Mouse (Mus musculus): Measurements from ENCODE around the gene Chpf2. TPM values are rescaled to one million over a fixed set of nuclear protein-coding genes. Genes with fewer than 3 reads are reported as not detected.

Chpf2 gene
- total RNA-seq, 2 experiments from 2014 or later: 35.7 to 52.5 TPM

Small RNAs within 50 kb of the gene (microRNA-seq; reads per million reads assigned to microRNA genes)
- gene Mir671: 1,566 reads per million, percentile 83 among the genes with 10 or more reads in this experiment

Other genes starting within 250 kb of the Chpf2 start
- 10 to 100 TPM; 14.4 to 14.7 TPM for gene Kcnh2, start 235.1 kb upstream of the Chpf2 start, total RNA-seq (2021)
- 10 to 100 TPM in 1 of 2 experiments, 1 to 10 TPM in 1; 7.1 to 14.2 TPM for gene Nos3, start 221.9 kb upstream of the Chpf2 start, total RNA-seq (2021)
- gene Atg9b, start 194.6 kb upstream of the Chpf2 start, total RNA-seq (2021): 1 to 10 TPM in 1 of 2 experiments, under 1 TPM in 1; 0.99 to 1.6 TPM
- gene Abcb8, start 193.1 kb upstream of the Chpf2 start, total RNA-seq (2021): 10 to 100 TPM; 66.8 to 76.5 TPM
- under 1 TPM; 0.26 to 0.36 TPM for gene Asic3, start 173.3 kb upstream of the Chpf2 start, total RNA-seq (2021)
- gene Cdk5, start 163.2 kb upstream of the Chpf2 start, total RNA-seq (2021): 10 to 100 TPM; 36.5 to 44.0 TPM
- 10 to 100 TPM; 44.4 to 62.2 TPM for gene Slc4a2, start 162.9 kb upstream of the Chpf2 start, total RNA-seq (2021)
- gene Fastk, start 141.5 kb upstream of the Chpf2 start, total RNA-seq (2021): 10 to 100 TPM; 89.8 to 91.1 TPM
- gene Tmub1, start 138.9 kb upstream of the Chpf2 start, total RNA-seq (2021): 10 to 100 TPM; 11.0 to 16.2 TPM
- gene Agap3, start 134.6 kb upstream of the Chpf2 start, total RNA-seq (2021): 10 to 100 TPM; 83.0 to 83.1 TPM
- gene Gbx1, start 59.5 kb upstream of the Chpf2 start, total RNA-seq (2021): not detected
- gene Asb10, start 45.8 kb upstream of the Chpf2 start, total RNA-seq (2021): under 1 TPM in 1 of 2 experiments, not detected in 1; 0.49 TPM
- not detected for gene 4931409K22Rik, start 29.9 kb upstream of the Chpf2 start, total RNA-seq (2021)
- gene Abcf2, start 9.3 kb upstream of the Chpf2 start, total RNA-seq (2021): 10 to 100 TPM; 69.3 to 79.2 TPM
- gene Smarcd3, start 37.7 kb downstream of the Chpf2 start, total RNA-seq (2021): 10 to 100 TPM; 16.0 to 17.4 TPM
- gene Nub1, start 98.8 kb downstream of the Chpf2 start, total RNA-seq (2021): 10 to 100 TPM; 55.6 to 69.4 TPM
- gene Wdr86, start 144.0 kb downstream of the Chpf2 start, total RNA-seq (2021): 1 to 10 TPM; 1.1 to 3.3 TPM
- 1 to 10 TPM in 1 of 2 experiments, not detected in 1; 2.1 TPM for gene Crygn, start 171.3 kb downstream of the Chpf2 start, total RNA-seq (2021)